Mouse (Mus musculus) adrenal gland, adult 2 months (tissue): Measurements from ENCODE around the gene Anxa2. TPM values are rescaled to one million over a fixed set of nuclear protein-coding genes. Genes with fewer than 3 reads are reported as not detected.

Experiments
- DNase-seq: peaks from one replicate; pipeline ENCODE4 v3.0.0; 2021
- polyA plus RNA-seq: library from polyadenylated mRNA; depleted of rRNA; stranded (reverse); fragments of >200 nt; gene quantifications from 2 replicates; pipeline ENCODE4 v1.2.3, GENCODE M21; 2012
- total RNA-seq, 2 experiments: library from RNA; stranded (reverse); gene quantifications; 2 replicates each; pipeline ENCODE4 v1.2.3; 2021

Gene Anxa2
- total and polyA plus RNA-seq, 3 experiments, result 230 to 528 (median 349) TPM

GRCm38 (mm10) chr9:69458982-69459381 is 5.6 kb downstream of the Anxa2 start:
- peak; percentile 80 for DNase-seq

GRCm38 (mm10) chr9:69459876-69460275 is 6.5 kb downstream of the Anxa2 start:
- DNase-seq, result no peak

- peak; percentile 53 for DNase-seq
Measured at GRCm38 (mm10) chr9:69463046-69463445, 9.6 kb downstream of the Anxa2 start.

GRCm38 (mm10) chr9:69464109-69464756 is 10.8 kb downstream of the Anxa2 start:
- no peak for DNase-seq

GRCm38 (mm10) chr9:69466098-69466497 is 12.7 kb downstream of the Anxa2 start:
- DNase-seq, result peak; percentile 68

GRCm38 (mm10) chr9:69467310-69467939 is 14.0 kb downstream of the Anxa2 start:
- peak; percentile 36 for DNase-seq

GRCm38 (mm10) chr9:69468991-69469390 is 15.6 kb downstream of the Anxa2 start:
- DNase-seq, result peak; percentile 90

GRCm38 (mm10) chr9:69470362-69470761 is 16.9 kb downstream of the Anxa2 start:
- no peak for DNase-seq

- no peak for DNase-seq
Measured at GRCm38 (mm10) chr9:69470921-69471320, 17.5 kb downstream of the Anxa2 start.

GRCm38 (mm10) chr9:69472724-69473123 is 19.3 kb downstream of the Anxa2 start:
- DNase-seq, result peak; percentile 90

GRCm38 (mm10) chr9:69475873-69476272 is 22.5 kb downstream of the Anxa2 start:
- no peak for DNase-seq

GRCm38 (mm10) chr9:69477195-69477823 is 23.9 kb downstream of the Anxa2 start:
- peak; percentile 54 for DNase-seq

- no peak for DNase-seq
Measured at GRCm38 (mm10) chr9:69477824-69478222, 24.4 kb downstream of the Anxa2 start.

GRCm38 (mm10) chr9:69480344-69480743 is 26.9 kb downstream of the Anxa2 start:
- peak; percentile 77 for DNase-seq

GRCm38 (mm10) chr9:69483811-69484210 is 30.4 kb downstream of the Anxa2 start:
- DNase-seq, result no peak

- DNase-seq, result no peak
Measured at GRCm38 (mm10) chr9:69486140-69486539, 32.7 kb downstream of the Anxa2 start.

GRCm38 (mm10) chr9:69488510-69488909 is 35.1 kb downstream of the Anxa2 start:
- DNase-seq, result no peak

GRCm38 (mm10) chr9:69488972-69489371 is 35.6 kb downstream of the Anxa2 start:
- no peak for DNase-seq

- DNase-seq, result no peak
Measured at GRCm38 (mm10) chr9:69492809-69493208, 39.4 kb downstream of the Anxa2 start.

GRCm38 (mm10) chr9:69502504-69502903 is 49.1 kb downstream of the Anxa2 start:
- DNase-seq, result peak; percentile 56

GRCm38 (mm10) chr9:69505611-69506010 is 52.2 kb downstream of the Anxa2 start:
- no peak for DNase-seq

- no peak for DNase-seq
Measured at GRCm38 (mm10) chr9:69507206-69507605, 53.8 kb downstream of the Anxa2 start.

- DNase-seq, result no peak
Measured at GRCm38 (mm10) chr9:69508016-69508415, 54.6 kb downstream of the Anxa2 start.
